11 mouse cellular contexts compared by ENCODE assay signal in genomic region chr7:31116721-31117145, GRCm38 (mm10). TPM values are rescaled to one million over a fixed set of nuclear protein-coding genes. Genes with fewer than 3 reads are reported as not detected.
DNase-seq lines count a peak whose midpoint lies in the region; ATAC-seq and TF ChIP-seq lines count a peak whose summit lies in the region.
"Had no signal": no experiment of that assay in that cellular context is flagged by ENCODE, and none has a peak within 500 bp of the region (broad histone marks: within the 10 kb centered on the region; RNA-seq: fewer than 3 reads in every experiment).

No protein-coding gene starts in this region.

- no peak for ATAC-seq in forebrain, embryonic 13.5 days
- ATAC-seq in liver, embryonic 16.5 days (ENCODE audit: low read depth): no peak

- peak overlapping the region; percentile 9 for H3K4me3 ChIP-seq in forebrain, embryonic 10.5 days
- H3K4me3 ChIP-seq in forebrain, embryonic 13.5 days: no peak overlapping the region
- H3K4me3 ChIP-seq in liver, embryonic 16.5 days (ENCODE audit: low read depth, low read length): no peak overlapping the region
- H3K4me3 ChIP-seq in thymus, adult 2 months (ENCODE audit: control insufficient read depth, insufficient read depth, low read length): no peak overlapping the region

- no peak overlapping the region for H3K4me2 ChIP-seq in forebrain, embryonic 13.5 days
- H3K4me2 ChIP-seq in liver, embryonic 16.5 days (ENCODE audit: low read depth, low read length): no peak overlapping the region

- H3K27ac ChIP-seq in forebrain, embryonic 10.5 days: peak overlapping the region; percentile 52; the same call in 1 of the 2 replicates
- H3K27ac ChIP-seq in forebrain, embryonic 13.5 days: no peak overlapping the region
- H3K27ac ChIP-seq in liver, embryonic 16.5 days (ENCODE audit: low read length): peak overlapping the region; percentile 86
- H3K27ac ChIP-seq in thymus, adult 2 months (ENCODE audit: control insufficient read depth, insufficient read depth, low read length): no peak overlapping the region

- TF ChIP-seq POLR2A in thymus, adult 2 months (IDR thresholded peaks at IDR 0.05; ENCODE audit: control insufficient read depth, extremely low read depth, insufficient read depth, low read length, poor library complexity): no peak

- no peaks in the 10 kb centered on the region for H3K36me3 ChIP-seq in forebrain, embryonic 10.5 days (replicated peaks)
- no peaks in the 10 kb centered on the region for H3K36me3 ChIP-seq in forebrain, embryonic 13.5 days (ENCODE audit: poor library complexity, severe bottlenecking)
- H3K36me3 ChIP-seq in liver, embryonic 16.5 days (ENCODE audit: control insufficient read depth, insufficient read depth): no peaks in the 10 kb centered on the region
- H3K36me3 ChIP-seq in thymus, adult 2 months (ENCODE audit: control insufficient read depth, insufficient read depth, low read length): no peaks in the 10 kb centered on the region

- peaks cover 32% of the 10 kb centered on the region for H3K27me3 ChIP-seq in forebrain, embryonic 10.5 days (ENCODE audit: poor library complexity, severe bottlenecking)
- no peaks in the 10 kb centered on the region; the same call in 1 of the 2 replicates for H3K27me3 ChIP-seq in forebrain, embryonic 13.5 days
- no peaks in the 10 kb centered on the region for H3K27me3 ChIP-seq in liver, embryonic 16.5 days (ENCODE audit: control insufficient read depth, insufficient read depth, low read depth, low read length)
- no peaks in the 10 kb centered on the region for H3K27me3 ChIP-seq in thymus, adult 2 months (ENCODE audit: control insufficient read depth, insufficient read depth, low read length)

- TF ChIP-seq CTCF in thymus, adult 2 months (IDR thresholded peaks at IDR 0.05; ENCODE audit: borderline replicate concordance, control insufficient read depth, extremely low read depth, insufficient read depth, low read length, poor library complexity): no peak

- no peak overlapping the region for H3K9ac ChIP-seq in forebrain, embryonic 13.5 days
- no peak overlapping the region for H3K9ac ChIP-seq in liver, embryonic 16.5 days (ENCODE audit: low read depth, low read length)

- peaks cover 38% of the 10 kb centered on the region for H3K4me1 ChIP-seq in forebrain, embryonic 10.5 days
- H3K4me1 ChIP-seq in forebrain, embryonic 13.5 days: no peaks in the 10 kb centered on the region
- peaks cover 7% of the 10 kb centered on the region for H3K4me1 ChIP-seq in liver, embryonic 16.5 days (ENCODE audit: control insufficient read depth, low read depth, low read length)
- H3K4me1 ChIP-seq in thymus, adult 2 months (replicated peaks; ENCODE audit: control insufficient read depth, insufficient read depth, low read length): no peaks in the 10 kb centered on the region

- H3K9me3 ChIP-seq in forebrain, embryonic 10.5 days: no peaks in the 10 kb centered on the region
- H3K9me3 ChIP-seq in forebrain, embryonic 13.5 days (replicated peaks): no peaks in the 10 kb centered on the region
- H3K9me3 ChIP-seq in liver, embryonic 16.5 days (replicated peaks; ENCODE audit: control insufficient read depth, low read length): no peaks in the 10 kb centered on the region

- 35% methylated on average over 16 of the region's 16 CpGs for WGBS in forebrain, embryonic 10.5 days
- WGBS in forebrain, embryonic 13.5 days: 38% methylated on average over 13 of the region's 16 CpGs
- 51% methylated on average over 16 of the region's 16 CpGs for WGBS in liver, embryonic 16.5 days (ENCODE audit: insufficient replicate concordance)
- 94% methylated on average over 16 of the region's 16 CpGs for WGBS in thymus, adult 2 months

- intact Hi-C loops in left cerebral cortex, postnatal 4 days (cut with DNase I): no loop called here

- no peak for DNase-seq in forebrain, embryonic 10.5 days (ENCODE audit: extremely low spot score, low spot score)
- peak; percentile 45 for DNase-seq in kidney, postnatal 10 days
- DNase-seq in kidney, postnatal 36 days: no peak
- peak; percentile 57 for DNase-seq in embryo, embryonic 9.5 days (ENCODE audit: extremely low spot score)
- no peak for DNase-seq in left cerebral cortex, postnatal 4 days
- DNase-seq in thymus, adult 2 months: no peak
- DNase-seq: lung, adult 18-20 months; right cerebral cortex, postnatal 14 days had no signal

RNA-seq across cellular contexts. Expression of gene Hpn, which starts 1.6 kb away (rescaled TPM):
- polyA plus RNA-seq in forebrain, embryonic 10.5 days (2016; fragmentation: Nextera tagmentation; extraction: Ambion mirVana): 1.4 and 1.9 TPM in 2 replicates
- polyA plus RNA-seq in forebrain, embryonic 13.5 days (2015; fragmentation: Nextera tagmentation; extraction: Ambion mirVana): not detected in 2 replicates
- polyA plus RNA-seq in liver, embryonic 16.5 days (2015; fragmentation: Nextera tagmentation; extraction: Ambion mirVana): 129 and 145 TPM in 2 replicates
- 1 to 10 TPM; 1.4 to 1.6 TPM for total RNA-seq in left cerebral cortex, postnatal 4 days (2021)
- polyA plus RNA-seq in thymus, adult 2 months (2012; rRNA removed): 7.0 and 8.2 TPM in 2 replicates

RNA-seq across cellular contexts. Expression of gene Scn1b, which starts 10.1 kb away (rescaled TPM):
- 0.25 and 0.55 TPM in 2 replicates for polyA plus RNA-seq in forebrain, embryonic 10.5 days (2016; fragmentation: Nextera tagmentation; extraction: Ambion mirVana)
- polyA plus RNA-seq in forebrain, embryonic 13.5 days (2015; fragmentation: Nextera tagmentation; extraction: Ambion mirVana): 1.1 and 1.3 TPM in 2 replicates
- 0.75 and 0.76 TPM in 2 replicates for polyA plus RNA-seq in liver, embryonic 16.5 days (2015; fragmentation: Nextera tagmentation; extraction: Ambion mirVana)
- 10 to 100 TPM; 58.6 to 66.7 TPM for total RNA-seq in left cerebral cortex, postnatal 4 days (2021)
- 18.7 and 21.2 TPM in 2 replicates for polyA plus RNA-seq in thymus, adult 2 months (2012; rRNA removed)

RNA-seq across cellular contexts. Expression of gene Gramd1a, which starts 39.0 kb away (rescaled TPM):
- 74.5 and 79.7 TPM in 2 replicates for polyA plus RNA-seq in forebrain, embryonic 10.5 days (2016; fragmentation: Nextera tagmentation; extraction: Ambion mirVana)
- polyA plus RNA-seq in forebrain, embryonic 13.5 days (2015; fragmentation: Nextera tagmentation; extraction: Ambion mirVana): 171 and 189 TPM in 2 replicates
- polyA plus RNA-seq in liver, embryonic 16.5 days (2015; fragmentation: Nextera tagmentation; extraction: Ambion mirVana): 10.2 and 11.6 TPM in 2 replicates
- total RNA-seq in left cerebral cortex, postnatal 4 days (2021): 100 to 1,000 TPM; 184 to 195 TPM
- polyA plus RNA-seq in thymus, adult 2 months (2012; rRNA removed): 681 and 790 TPM in 2 replicates

RNA-seq across cellular contexts. Expression of gene Fxyd3, which starts 40.2 kb away (rescaled TPM):
- polyA plus RNA-seq in forebrain, embryonic 10.5 days (2016; fragmentation: Nextera tagmentation; extraction: Ambion mirVana): 1.9 and 2.8 TPM in 2 replicates
- 0.08 TPM in 1 of 2 replicates, not detected in the other for polyA plus RNA-seq in forebrain, embryonic 13.5 days (2015; fragmentation: Nextera tagmentation; extraction: Ambion mirVana)
- polyA plus RNA-seq in liver, embryonic 16.5 days (2015; fragmentation: Nextera tagmentation; extraction: Ambion mirVana): 0.51 and 1.1 TPM in 2 replicates
- not detected for total RNA-seq in left cerebral cortex, postnatal 4 days (2021)
- polyA plus RNA-seq in thymus, adult 2 months (2012; rRNA removed): 23.5 and 34.7 TPM in 2 replicates
- total RNA-seq: hematopoietic stem cell, adult 5-6 weeks had no signal

RNA-seq across cellular contexts. Expression of gene Lgi4, which starts 57.6 kb away (rescaled TPM):
- polyA plus RNA-seq in forebrain, embryonic 10.5 days (2016; fragmentation: Nextera tagmentation; extraction: Ambion mirVana): 0.58 and 0.68 TPM in 2 replicates
- polyA plus RNA-seq in forebrain, embryonic 13.5 days (2015; fragmentation: Nextera tagmentation; extraction: Ambion mirVana): 0.19 and 0.26 TPM in 2 replicates
- polyA plus RNA-seq in liver, embryonic 16.5 days (2015; fragmentation: Nextera tagmentation; extraction: Ambion mirVana): 0.02 and 0.12 TPM in 2 replicates
- 1 to 10 TPM; 2.4 to 2.7 TPM for total RNA-seq in left cerebral cortex, postnatal 4 days (2021)
- polyA plus RNA-seq in thymus, adult 2 months (2012; rRNA removed): 1.1 and 1.8 TPM in 2 replicates
- total RNA-seq: hematopoietic stem cell, adult 5-6 weeks had no signal

Comparison
In these comparisons a context has a peak if more than half of its experiments do, and no peak if none do; other contexts are left out.
1. DNase-seq: peak in kidney, postnatal 10 days (single experiment) and embryo, embryonic 9.5 days (single experiment); none in forebrain, embryonic 10.5 days (single experiment), kidney, postnatal 36 days (0 of 2), left cerebral cortex, postnatal 4 days (single experiment) and thymus, adult 2 months (single experiment).
2. H3K27ac ChIP-seq: peak in forebrain, embryonic 10.5 days (single experiment) and liver, embryonic 16.5 days (single experiment); none in forebrain, embryonic 13.5 days (single experiment) and thymus, adult 2 months (single experiment).
3. RNA of gene Hpn, which starts 1.6 kb away (polyA plus RNA-seq): 129 to 145 TPM in liver, embryonic 16.5 days; 7.0 to 8.2 TPM in thymus, adult 2 months, 1.4 to 1.9 TPM in forebrain, embryonic 10.5 days and not detected in forebrain, embryonic 13.5 days; every median in the first group is over 10 times any median in the second.